Mouse (Mus musculus): ENCODE measurements around the gene Olfr161. TPM values are rescaled to one million over a fixed set of nuclear protein-coding genes. Genes with fewer than 3 reads are reported as not detected.
A peak's percentile ranks its signal among the peaks of the same experiment; 100 is the strongest.
"Not testable (repeated sequence)": the region's sequence is repeated elsewhere in the genome, so short reads cannot be mapped to it uniquely, and the experiment has no call there.

Olfr161 gene
- not detected in 2 replicates for polyA plus RNA-seq (2014; fragmentation: Nextera tagmentation; extraction: Ambion mirVana)

- Histone ChIP-seq H3K4me2 (ENCODE audit: low read depth, severe bottlenecking) (no peak within 1 kb of the TSS), H3K9ac (ENCODE audit: low read length) (no peak within 1 kb of the TSS), H3K27me3 (ENCODE audit: control insufficient read depth, insufficient read depth, low read length) (no peaks in the 10 kb centered on the region), H3K27ac (replicated peaks; ENCODE audit: low read depth, low read length) (no peak within 1 kb of the TSS), H3K9me3 (ENCODE audit: control insufficient read depth, low read length) (peaks cover 5% of the 10 kb centered on the region; the same call in 1 of the 2 replicates), H3K4me3 (ENCODE audit: low read depth, low read length) (no peak within 1 kb of the TSS), H3K4me1 (ENCODE audit: control insufficient read depth, insufficient read depth, low read length) (no peaks in the 10 kb centered on the region), H3K36me3 (ENCODE audit: control insufficient read depth, insufficient read depth, low read length) (no peaks in the 10 kb centered on the region)
- DNase-seq (ENCODE audit: low spot score), result no peak
- ATAC-seq (ENCODE audit: insufficient number of reproducible peaks, low FRiP score, low TSS enrichment, low read depth), result no peak
- WGBS, result 83% methylated on average over 1 of the region's 1 CpGs
Measured at GRCm38 (mm10) chr16:3590691-3591090, at the start of gene Olfr161. Olfr161 (plus strand) TSS chr16:3591042.

GRCm38 (mm10) chr16:3563553-3563952, 27.3 kb upstream of the Olfr161 start:
- Histone ChIP-seq H3K4me2 (ENCODE audit: low read depth, severe bottlenecking) (no peak overlapping the region), H3K9me3 (ENCODE audit: control insufficient read depth, low read length) (no peaks in the 10 kb centered on the region), H3K9ac (ENCODE audit: low read length) (no peak overlapping the region), H3K4me1 (ENCODE audit: control insufficient read depth, insufficient read depth, low read length) (no peaks in the 10 kb centered on the region), H3K4me3 (ENCODE audit: low read depth, low read length) (no peak overlapping the region), H3K27me3 (ENCODE audit: control insufficient read depth, insufficient read depth, low read length) (no peaks in the 10 kb centered on the region), H3K36me3 (ENCODE audit: control insufficient read depth, insufficient read depth, low read length) (no peaks in the 10 kb centered on the region), H3K27ac (replicated peaks; ENCODE audit: low read depth, low read length) (no peak overlapping the region)
- ATAC-seq (ENCODE audit: insufficient number of reproducible peaks, low FRiP score, low TSS enrichment, low read depth) (no peak), DNase-seq (ENCODE audit: low spot score) (no peak)

GRCm38 (mm10) chr16:3577658-3578057, 13.2 kb upstream of the Olfr161 start:
- H3K4me3 ChIP-seq (ENCODE audit: low read depth, low read length), result not testable (repeated sequence)

GRCm38 (mm10) chr16:3578227-3578848, 12.5 kb upstream of the Olfr161 start:
- H3K4me3 ChIP-seq (ENCODE audit: low read depth, low read length); H3K27ac ChIP-seq (replicated peaks; ENCODE audit: low read depth, low read length); H3K27me3 ChIP-seq (ENCODE audit: control insufficient read depth, insufficient read depth, low read length); H3K9ac ChIP-seq (ENCODE audit: low read length); H3K9me3 ChIP-seq (ENCODE audit: control insufficient read depth, low read length); ATAC-seq (ENCODE audit: insufficient number of reproducible peaks, low FRiP score, low TSS enrichment, low read depth); DNase-seq (ENCODE audit: low spot score); H3K4me2 ChIP-seq (ENCODE audit: low read depth, severe bottlenecking); H3K4me1 ChIP-seq (ENCODE audit: control insufficient read depth, insufficient read depth, low read length); H3K36me3 ChIP-seq (ENCODE audit: control insufficient read depth, insufficient read depth, low read length): not testable (repeated sequence)
- 81% methylated on average over 1 of the region's 1 CpGs for WGBS

More at GRCm38 (mm10) chr16:3577658-3578057, 13.2 kb upstream of the Olfr161 start:
- not testable (repeated sequence) for H3K27ac ChIP-seq (replicated peaks; ENCODE audit: low read depth, low read length); H3K4me2 ChIP-seq (ENCODE audit: low read depth, severe bottlenecking); H3K9me3 ChIP-seq (ENCODE audit: control insufficient read depth, low read length); DNase-seq (ENCODE audit: low spot score); H3K36me3 ChIP-seq (ENCODE audit: control insufficient read depth, insufficient read depth, low read length); H3K27me3 ChIP-seq (ENCODE audit: control insufficient read depth, insufficient read depth, low read length); ATAC-seq (ENCODE audit: insufficient number of reproducible peaks, low FRiP score, low TSS enrichment, low read depth); H3K4me1 ChIP-seq (ENCODE audit: control insufficient read depth, insufficient read depth, low read length); H3K9ac ChIP-seq (ENCODE audit: low read length)
- WGBS, result 73% methylated on average over 1 of the region's 1 CpGs

- not testable (repeated sequence) for ATAC-seq (ENCODE audit: insufficient number of reproducible peaks, low FRiP score, low TSS enrichment, low read depth); H3K9ac ChIP-seq (ENCODE audit: low read length); H3K36me3 ChIP-seq (ENCODE audit: control insufficient read depth, insufficient read depth, low read length); H3K27me3 ChIP-seq (ENCODE audit: control insufficient read depth, insufficient read depth, low read length); H3K4me3 ChIP-seq (ENCODE audit: low read depth, low read length); H3K4me1 ChIP-seq (ENCODE audit: control insufficient read depth, insufficient read depth, low read length); H3K4me2 ChIP-seq (ENCODE audit: low read depth, severe bottlenecking); H3K27ac ChIP-seq (replicated peaks; ENCODE audit: low read depth, low read length); H3K9me3 ChIP-seq (ENCODE audit: control insufficient read depth, low read length); DNase-seq (ENCODE audit: low spot score)
- WGBS, result 90% methylated on average over 5 of the region's 5 CpGs
Measured at GRCm38 (mm10) chr16:3631376-3631775, 40.5 kb downstream of the Olfr161 start.

- Histone ChIP-seq H3K4me2 (ENCODE audit: low read depth, severe bottlenecking) (peak overlapping the region; percentile 29; the same call in 1 of the 2 replicates), H3K9ac (ENCODE audit: low read length) (peak overlapping the region; percentile 61), H3K4me3 (ENCODE audit: low read depth, low read length) (peak overlapping the region; percentile 8; the same call in 1 of the 2 replicates)
- H3K36me3 ChIP-seq (ENCODE audit: control insufficient read depth, insufficient read depth, low read length); H3K4me1 ChIP-seq (ENCODE audit: control insufficient read depth, insufficient read depth, low read length); H3K27me3 ChIP-seq (ENCODE audit: control insufficient read depth, insufficient read depth, low read length); H3K9me3 ChIP-seq (ENCODE audit: control insufficient read depth, low read length); H3K27ac ChIP-seq (replicated peaks; ENCODE audit: low read depth, low read length): not testable (repeated sequence)
- ATAC-seq (ENCODE audit: insufficient number of reproducible peaks, low FRiP score, low TSS enrichment, low read depth) (peak; percentile 76; the same call in 1 of the 2 replicates), DNase-seq (ENCODE audit: low spot score) (peak; percentile 69)
- 39% methylated on average over 27 of the region's 27 CpGs for WGBS
Measured at GRCm38 (mm10) chr16:3632572-3633361, 41.9 kb downstream of the Olfr161 start.

Other genes starting within 250 kb of the Olfr161 start
- gene Mefv, start 127.1 kb downstream of the Olfr161 start, polyA plus RNA-seq (2014; fragmentation: Nextera tagmentation; extraction: Ambion mirVana), result 0.06 TPM in 1 of 2 replicates, not detected in the other
- 27.5 and 34.8 TPM in 2 replicates for gene Zfp263, start 153.1 kb downstream of the Olfr161 start, polyA plus RNA-seq (2014; fragmentation: Nextera tagmentation; extraction: Ambion mirVana)
- not detected in 2 replicates for gene Olfr15, start 239.8 kb downstream of the Olfr161 start, polyA plus RNA-seq (2014; fragmentation: Nextera tagmentation; extraction: Ambion mirVana)

All from limb, embryonic 11.5 days (tissue).